Mouse (Mus musculus): ENCODE results near the gene Dvl1.

The Dvl1 gene

DNA sequence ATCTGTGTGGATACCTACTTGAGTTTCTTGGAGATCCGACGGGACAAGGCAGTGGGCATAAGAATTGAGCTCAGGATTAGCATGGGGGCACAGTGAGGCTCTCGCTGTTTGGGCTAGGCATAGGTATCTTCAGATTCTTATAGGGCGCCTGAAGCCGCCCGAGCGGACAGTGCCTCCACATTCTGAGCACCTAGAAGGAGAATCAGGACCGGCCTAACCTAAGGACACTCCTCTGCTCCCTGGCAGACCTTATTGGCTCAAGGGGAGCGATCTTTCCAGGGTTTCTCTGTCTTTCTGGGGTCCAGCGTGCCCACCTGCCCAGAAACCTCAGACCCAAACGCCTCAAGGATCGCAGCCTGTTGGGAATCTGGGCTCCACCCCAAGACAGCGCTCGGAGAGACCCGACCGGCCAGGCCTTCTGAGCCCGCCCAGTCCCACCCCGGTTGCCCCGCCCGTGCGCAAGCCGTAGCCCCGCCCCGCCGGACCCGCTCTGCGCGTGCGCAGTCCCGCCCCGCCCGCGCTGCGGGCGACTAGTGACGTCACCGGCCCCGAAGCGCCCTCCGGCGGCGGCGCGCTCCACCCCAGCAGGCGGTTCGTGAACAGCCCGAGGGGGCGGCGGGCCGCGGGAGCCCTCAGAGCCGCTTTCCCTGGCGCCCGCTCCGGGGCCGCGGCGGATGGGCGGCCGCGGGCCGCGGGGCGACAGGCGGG, at the start of gene Dvl1:
Dvl1 (plus strand) TSS at position 532 of the 708 bp plus-strand sequence.
- DNase-seq: peak; percentile 99

DNA sequence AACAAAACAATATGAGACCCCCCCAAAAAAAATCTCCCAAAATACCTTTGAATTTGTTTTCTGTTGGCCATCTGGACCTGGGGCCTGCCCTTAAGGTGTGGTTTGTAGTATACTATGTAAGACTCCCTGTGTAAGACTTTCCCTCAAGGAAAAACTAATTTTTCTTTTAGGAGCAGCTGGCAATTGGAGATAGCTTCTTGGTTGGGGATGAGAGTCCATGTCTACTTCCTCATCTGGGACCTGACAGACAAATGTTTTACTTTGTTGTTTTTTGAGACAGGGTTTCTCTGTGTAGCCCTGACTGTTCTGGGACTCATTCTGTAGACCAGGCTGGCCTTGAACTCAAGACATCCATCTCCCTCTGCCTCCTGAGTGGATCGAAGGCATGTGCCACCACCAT, 45.1 kb upstream of the Dvl1 start:
- DNase-seq: no peak

DNA sequence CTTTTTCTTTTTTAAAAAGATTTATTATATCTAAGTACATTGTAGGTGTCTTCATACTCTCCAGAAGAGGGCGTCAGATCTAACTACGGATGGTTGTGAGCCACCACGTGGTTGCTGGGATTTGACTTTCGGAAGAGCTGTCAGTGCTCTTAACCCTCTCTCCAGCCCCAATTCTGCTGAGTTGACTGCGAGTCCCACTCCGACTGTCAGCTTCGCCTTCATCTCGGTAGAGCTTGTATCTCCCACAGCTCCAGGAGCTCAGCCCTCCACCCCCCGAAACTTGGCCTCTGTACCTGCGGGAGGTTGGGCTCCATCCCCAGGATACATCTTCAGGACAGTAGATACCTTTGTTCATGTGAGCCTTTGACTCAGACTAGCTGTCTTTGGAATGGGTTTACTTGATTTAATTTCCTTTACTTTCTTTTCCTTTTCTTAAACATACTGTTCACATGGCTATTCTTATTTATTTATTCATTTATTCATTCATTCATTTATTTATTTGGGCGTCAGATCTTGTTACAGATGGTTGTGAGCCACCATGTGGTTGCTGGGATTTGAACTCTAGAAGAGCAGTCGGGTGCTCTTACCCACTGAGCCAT, 44.4 kb upstream of the Dvl1 start, which contains the start of gene Mrpl20:
Mrpl20 (plus strand) TSS at position 138 of the 599 bp plus-strand sequence.
- peak; percentile 39 for DNase-seq

DNA sequence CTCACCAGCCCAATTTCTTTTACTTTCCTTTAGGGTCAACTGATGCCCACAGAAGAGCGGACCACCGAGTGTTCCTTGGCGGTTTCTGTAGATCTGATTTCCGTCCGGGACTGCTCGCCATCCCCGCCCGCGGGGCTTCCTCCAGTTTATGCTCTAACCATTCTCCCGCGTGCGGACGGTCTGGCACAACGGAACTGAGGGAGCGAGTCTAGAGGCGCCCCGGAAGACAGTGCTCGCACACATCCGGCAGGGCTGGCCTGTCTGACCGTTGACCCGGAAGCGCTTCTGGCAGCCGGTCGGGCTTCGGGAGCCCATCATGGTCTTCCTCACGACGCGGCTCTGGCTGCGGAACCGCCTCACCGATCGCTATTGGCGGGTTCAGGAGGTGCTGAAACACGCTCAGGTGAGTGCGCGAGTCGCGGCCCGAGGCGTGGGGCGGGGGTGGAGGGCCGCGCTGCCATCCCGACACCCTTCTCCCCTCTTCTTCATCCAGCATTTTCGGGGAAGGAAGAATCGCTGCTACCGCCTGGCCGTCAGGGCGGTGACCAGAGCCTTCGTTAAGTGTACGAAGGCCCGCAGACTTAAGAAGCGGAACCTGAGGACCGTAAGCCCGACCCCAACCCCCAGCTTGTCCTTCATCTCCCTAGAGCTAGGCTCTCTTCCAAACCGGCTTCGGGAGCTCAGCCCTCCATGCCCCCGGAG, 43.7 kb upstream of the Dvl1 start:
- peak; percentile 99 for DNase-seq

DNA sequence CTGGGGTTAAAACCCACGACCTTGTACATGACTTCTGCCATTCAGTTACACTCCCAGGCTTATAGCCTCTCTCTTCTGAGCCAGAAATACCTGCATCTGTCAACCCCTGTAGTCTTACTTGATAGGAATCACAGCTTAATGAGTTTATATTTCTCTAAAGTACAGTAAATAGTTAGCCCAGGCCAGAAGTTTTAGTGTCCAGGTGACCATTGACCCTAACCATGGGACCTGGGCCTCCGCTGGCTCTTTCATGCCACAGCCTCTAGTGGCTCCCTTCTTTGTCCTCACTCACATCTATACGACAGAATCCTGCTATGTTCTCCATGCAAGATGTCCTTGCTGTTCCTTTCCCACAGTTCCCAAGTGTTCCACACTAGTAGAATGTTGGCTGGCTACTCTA, 39.4 kb upstream of the Dvl1 start:
- no peak for DNase-seq

DNA sequence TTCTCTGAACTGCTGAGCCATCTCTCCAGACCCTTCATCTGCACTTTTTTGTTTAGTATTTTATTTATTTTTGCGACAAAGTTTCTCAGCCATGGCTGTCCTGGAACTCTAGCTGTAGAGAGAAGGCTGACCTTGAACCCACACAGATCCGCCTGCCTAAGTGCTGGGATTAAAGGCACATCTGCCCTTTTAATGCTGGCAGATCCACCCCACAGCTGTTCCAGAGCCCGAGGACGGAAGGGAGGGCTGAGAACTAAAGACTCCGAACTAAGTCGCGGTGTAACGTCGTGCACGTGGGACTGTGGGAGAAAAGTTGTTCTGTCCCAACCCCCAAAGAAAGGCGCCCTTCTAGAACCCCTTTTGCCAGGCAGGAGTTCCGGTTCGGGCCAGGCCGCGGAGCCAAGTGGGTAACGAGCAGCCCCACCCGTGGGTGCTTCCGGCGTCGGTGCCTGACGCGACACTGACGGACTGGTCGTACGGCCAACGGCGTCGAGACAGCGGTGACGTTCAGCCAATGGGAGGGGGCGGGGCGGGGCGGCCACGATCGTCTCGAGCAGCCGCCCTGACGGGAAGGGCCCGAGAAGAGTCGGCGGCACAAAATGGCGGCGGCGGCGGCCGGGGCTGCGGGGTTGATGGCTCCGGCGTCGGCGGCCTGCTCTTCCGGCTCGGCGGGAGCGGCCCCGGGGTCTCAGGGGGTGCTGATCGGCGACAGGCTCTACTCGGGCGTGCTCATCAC, 35.1 kb upstream of the Dvl1 start, which contains the start of gene Ccnl2:
Ccnl2 (plus strand) TSS at position 561 of the 736 bp plus-strand sequence.
- peak; percentile 93 for DNase-seq

DNA sequence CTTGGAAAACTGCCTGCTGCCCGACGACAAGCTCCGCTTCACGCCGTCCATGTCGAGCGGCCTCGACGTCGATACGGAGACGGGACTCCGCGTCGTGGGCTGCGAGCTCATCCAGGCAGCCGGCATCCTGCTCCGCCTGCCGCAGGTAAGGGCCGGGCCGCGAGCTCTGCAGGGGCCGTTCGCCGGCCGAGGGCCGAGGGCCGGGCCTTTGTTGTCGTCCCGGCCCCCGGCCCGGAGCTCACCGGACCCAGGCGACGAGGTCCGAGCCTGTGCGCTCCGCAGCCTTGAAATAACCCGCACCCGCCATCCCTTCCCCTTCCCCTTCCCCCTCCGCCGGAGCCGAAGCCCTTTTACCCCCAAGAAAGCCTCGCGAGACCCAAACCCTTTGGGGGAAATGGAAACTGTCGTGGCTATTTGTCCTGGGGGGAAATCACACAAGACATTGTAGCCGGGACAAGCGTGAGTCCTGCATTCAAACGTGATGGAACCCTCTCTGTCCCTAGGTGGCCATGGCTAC, 34.5 kb upstream of the Dvl1 start:
- DNase-seq: peak; percentile 63

DNA sequence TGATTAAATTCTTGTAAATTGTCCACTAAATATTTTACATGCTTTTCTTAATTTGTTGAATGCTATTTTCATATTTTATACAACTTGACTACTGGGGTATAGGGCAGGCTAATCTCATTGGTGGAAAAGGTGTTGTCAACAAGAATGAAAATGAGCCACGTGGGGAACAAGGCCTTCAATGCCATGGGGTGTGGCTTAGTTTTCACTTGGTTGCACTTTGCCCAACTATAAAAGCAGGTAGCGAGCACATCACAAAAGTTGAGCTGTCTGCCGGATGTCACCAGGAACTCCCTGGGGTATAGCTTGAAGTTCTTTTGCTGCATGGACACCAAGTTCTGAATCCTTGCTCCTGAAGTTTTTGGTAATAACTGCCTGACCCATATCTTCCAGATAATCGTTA, 29.7 kb upstream of the Dvl1 start:
- no peak for DNase-seq

DNA sequence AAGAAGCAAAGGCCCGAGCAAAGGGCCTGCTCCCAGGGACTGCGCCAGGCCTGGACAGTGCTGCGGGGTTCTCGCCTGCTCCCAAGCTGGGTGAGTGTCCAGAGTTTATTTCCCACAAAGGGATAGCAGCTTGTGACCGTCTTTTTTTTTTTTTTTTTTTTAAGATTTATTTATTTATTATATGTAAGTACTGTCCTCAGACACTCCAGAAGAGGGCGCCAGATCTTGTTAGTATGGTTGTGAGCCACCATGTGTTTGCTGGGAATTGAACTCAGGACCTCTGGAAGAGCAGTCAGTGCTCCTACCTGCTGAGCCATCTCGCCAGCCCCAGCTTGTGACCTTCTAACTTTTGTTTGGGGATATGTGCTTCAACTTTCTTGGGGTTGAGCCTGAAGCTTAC, 26.2 kb upstream of the Dvl1 start:
- DNase-seq: peak; percentile 65

DNA sequence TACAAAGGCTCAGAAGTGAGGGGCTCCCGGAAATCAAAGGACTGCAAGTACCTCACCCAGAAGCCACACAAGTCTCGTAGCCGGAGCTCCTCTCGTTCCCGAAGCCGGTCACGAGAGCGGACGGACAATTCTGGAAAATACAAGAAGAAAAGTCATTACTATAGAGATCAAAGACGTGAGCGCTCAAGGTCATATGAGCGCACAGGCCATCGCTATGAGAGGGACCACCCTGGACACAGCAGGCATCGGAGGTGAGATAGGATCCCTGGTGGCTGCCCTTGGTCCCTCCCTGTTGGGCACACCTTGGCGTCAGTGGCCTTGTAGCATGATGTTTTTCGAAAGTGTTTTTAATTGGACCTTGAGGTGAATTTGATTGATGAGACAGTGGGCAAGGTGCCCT, 23.8 kb upstream of the Dvl1 start:
- DNase-seq: no peak

DNA sequence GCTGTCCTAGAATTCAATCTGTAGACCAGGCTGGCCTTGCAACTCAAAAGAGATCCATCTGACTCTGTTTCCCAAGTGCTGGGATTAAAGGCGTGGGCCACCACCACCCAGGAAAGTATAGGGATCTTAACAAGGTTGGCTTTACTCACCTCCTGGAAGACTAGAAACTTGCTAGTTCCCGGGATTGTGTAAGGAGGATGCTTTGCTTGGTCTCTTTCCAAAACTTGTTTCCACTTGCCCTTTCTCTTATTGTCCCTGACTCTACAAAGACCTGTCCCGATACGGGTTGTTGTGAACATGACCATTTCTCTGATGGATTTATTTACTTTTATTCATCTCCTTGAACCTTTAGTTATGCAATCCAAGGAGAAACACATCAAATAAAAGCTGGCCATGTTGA, 17.3 kb upstream of the Dvl1 start:
- DNase-seq: no peak

DNA sequence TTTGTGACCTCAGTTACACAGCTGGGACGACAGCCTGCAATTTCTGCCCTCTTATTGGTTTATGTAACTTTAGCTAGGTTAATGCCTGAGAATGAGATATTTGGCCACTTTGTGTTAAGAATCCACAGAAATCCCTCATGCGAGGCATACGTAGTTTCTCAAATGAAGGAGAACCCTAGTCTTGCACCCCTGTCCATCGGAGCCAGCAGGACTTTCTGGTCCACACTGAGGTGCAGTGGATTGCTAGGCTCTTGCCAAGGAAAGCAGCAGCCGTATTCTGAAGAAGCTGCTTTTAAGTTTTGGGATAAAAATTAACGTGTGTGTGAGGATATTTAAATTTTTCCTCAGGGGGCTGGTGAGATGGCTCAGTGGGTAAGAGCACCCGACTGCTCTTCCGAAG, 16.6 kb upstream of the Dvl1 start:
- DNase-seq: no peak

DNA sequence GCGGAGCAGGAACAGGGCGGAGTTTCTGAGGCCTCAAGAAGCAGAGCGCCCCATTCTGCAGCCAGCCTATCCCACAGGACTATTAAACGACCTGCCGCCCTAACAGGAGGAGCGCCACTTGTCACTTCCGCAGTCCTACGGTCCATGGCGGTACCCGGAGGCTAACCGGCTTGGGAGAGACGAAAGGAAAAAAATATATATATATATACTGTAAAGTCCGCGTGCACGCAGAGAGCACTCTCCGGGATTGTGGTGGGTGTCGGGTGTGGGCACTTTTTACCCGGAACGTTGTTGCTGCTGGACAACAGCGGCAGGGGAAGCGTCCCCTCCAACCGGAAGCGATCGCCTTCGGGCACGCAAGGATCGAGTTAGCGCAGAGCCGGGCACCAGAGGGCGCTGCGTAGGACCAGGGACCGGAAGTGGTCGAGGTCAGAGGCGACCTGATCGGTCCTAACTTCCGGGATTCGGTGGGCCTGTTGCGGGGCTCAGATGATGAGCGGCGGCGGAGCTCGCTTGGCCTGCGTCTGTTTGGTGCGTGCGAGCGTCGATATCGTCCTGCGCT, 15.9 kb upstream of the Dvl1 start, which contains the start of gene Aurkaip1:
Aurkaip1 (plus strand) TSS at position 68 of the 562 bp plus-strand sequence.
- DNase-seq: peak; percentile 97

DNA sequence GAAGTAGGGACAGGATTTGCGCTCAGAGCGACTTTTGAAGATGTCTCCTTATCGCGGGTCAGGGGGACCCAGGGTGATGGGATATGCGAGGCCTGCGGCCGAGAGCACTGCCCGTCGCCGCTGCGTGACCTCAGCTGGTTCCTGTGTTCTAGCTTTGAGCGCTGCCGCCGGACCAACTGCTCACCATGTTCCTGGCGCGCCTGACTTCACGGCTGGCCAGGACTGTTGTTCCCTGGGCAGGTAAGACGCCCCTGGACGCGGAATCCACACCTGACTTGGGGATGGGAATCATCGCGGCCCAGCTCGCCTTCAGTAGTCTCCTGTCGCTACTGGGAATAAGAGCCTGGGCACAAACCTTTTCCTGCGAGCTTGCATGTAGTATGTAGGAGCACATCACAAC, 15.4 kb upstream of the Dvl1 start:
- DNase-seq: no peak

DNA sequence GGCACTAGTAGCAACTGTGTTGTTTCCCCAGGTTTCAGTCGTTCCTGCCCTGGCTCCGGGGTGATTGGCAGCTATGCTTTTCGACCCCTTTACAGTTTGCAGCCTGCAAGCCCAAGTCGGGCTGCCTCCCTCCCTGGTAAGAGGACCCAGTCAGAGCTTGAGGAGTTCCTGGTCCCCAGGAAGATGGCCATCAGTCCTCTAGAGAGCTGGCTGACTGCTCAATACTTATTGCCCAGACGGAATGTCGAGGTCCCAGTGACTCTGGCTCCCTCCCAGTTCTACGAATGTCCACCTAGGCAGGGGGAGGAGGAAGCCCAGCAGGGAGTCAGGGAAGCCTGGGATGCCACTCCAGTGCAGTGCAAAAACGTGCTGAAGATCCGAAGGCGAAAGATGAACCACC, 14.9 kb upstream of the Dvl1 start:
- peak; percentile 29 for DNase-seq

DNA sequence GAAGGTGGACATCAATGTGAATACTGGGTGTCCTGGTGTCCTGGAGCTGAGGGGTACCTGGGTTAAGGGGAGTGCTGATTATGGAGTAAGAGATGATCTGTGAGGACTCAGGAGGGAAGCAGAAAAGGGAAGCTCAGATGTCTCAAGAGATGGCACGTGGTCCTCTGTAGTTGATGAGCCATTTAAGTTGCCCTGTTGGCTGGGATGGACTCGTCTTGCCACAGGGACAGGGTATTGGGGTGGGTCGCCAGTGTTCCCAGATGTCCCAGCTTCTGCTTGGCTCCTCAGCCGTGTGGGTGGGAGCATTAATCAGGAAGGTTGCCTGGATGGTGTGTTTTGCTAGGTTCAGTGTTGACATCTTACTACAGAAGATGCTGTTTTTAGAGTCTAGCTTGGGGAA, 14.0 kb upstream of the Dvl1 start:
- no peak for DNase-seq

DNA sequence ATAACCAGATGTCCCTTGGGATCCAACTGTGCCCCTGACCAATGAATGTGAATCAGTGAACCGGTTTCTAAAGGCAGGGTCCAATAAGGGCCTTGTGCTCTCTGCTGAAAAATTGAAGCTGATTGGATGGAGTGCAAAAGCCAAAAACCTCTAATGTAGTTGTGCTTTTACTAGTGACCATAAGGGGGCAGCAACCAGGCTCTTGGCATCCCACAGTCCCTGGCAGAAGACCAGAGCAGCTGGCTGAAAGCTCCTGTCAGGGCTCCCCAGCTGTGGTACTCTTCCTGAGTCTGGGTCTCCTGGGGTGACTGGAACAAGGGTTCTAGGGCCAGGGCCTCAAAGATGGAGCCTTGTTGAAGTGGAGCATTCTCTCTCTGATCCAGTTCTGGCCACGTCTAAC, 13.4 kb upstream of the Dvl1 start:
- DNase-seq: peak; percentile 71

DNA sequence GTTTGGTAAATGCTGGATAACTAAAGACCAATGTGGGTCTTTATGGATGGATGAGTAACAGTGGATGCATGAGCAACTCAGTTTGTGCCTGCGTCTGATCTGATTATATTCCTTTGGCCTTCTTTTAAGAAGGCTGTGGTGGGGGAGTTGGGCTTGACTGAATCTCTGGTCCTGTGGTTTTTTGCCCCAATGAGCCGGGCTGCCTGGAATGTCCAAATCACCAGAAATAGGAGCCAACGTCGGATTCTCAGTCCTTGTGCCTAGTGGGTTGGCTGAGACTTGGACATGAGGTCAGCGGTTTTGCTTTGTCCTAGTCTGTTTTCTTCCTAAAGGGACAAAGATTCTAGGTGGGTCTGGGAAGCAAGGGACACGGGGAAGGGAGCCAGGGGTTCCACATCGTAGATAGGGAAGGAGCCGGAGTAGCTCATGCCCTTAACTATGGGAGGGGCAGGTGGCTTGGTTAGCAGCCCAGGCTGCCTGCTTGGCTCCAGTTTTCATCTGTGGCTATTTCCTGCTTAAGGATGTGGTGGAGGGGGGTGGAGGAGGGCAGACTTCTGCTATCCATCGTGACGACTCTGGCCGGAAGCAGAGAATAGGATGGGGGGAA, 9.7 kb upstream of the Dvl1 start:
- no peak for DNase-seq

DNA sequence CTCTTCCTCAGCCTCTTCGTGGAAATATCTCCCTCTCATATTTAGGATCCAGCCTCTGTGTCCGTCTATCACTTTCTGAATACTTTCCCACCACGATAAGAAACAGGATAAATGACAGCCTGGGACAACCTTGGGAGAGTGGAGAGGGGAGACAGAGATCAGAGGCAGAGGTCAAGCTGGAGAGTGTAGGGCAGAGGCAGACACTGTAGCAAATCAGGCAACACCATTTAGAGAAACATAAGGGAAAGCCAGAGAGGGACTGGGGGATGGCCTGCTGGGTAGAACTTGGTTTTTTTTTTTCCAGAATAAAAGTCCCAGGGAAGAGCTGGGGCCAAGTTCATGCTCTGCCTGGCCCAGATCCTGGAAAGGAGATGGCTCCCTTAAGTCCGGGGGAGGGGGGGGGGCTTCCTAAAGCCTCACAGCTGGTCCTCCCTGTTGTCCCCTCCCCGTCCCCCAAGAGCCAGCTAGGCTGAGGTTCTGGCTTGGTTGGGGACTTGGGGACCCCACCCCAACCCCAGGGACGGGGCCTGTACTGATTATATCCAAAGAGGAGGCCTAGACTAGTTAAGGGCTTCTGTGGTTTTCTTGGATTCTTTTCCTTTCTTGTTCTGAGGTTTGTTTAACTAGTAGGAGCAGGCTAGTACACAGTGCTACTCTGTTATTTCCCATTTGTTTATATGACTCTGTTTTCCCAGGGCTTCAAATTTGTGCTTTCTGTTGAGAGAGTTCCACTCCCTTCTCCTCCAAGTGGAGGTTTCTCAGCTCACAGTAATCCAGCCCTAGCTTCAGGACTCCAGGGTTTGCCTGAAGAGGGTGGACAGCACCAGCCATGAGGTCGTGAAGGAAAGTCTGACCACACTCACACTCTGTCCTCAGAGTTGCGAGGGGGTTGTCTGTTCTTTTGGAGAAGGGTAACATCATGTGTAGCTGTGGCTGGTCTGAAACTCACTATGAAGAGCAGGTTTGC, 8.7 kb upstream of the Dvl1 start:
- DNase-seq: no peak

DNA sequence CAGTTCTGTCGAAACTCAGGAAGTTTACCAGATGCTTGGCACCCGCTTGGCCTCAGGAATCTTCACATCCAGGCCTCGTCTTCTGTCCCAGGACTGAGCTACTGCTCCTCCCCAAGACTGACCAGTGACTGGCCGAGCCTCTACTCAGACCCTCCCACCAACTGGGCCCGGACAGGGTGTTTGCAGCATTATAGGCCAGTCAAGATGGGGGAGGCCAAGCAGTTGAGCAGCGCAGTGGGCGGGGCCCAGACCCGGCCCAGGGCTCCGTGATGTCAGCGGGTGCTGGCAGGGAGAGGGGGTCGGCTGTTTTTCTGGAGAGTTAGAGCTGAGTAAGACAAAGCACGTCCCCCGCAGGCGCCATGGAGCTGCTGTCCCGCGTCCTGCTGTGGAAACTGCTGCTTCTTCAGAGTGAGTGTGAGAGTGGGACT, 7.7 kb upstream of the Dvl1 start, which contains the start of gene Mxra8:
Mxra8 (plus strand) TSS at position 198 of the 428 bp plus-strand sequence.
- DNase-seq: no peak
